Comparison of ENCODE assay signal across 26 mouse cellular contexts in the genomic region with DNA sequence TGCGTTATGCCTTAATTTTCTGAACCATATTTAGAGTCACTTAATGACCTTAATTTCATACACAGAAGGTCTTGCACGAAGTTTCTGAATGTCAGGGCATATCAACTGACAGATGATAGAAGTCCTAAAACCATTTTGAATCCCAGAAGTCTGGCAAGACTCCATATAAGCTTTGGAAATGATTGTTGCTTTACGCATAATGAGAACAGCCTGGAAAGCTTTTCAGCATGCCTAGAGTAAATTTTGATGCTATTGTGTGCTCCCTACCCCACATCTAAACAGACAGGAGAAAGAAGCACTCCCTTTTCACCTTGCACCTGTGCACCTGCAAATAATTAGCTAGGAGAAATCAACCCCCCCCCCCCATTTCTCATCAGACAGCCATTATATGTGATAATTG.
DNase-seq lines count a peak whose midpoint lies in the region; ATAC-seq lines count a peak whose summit lies in the region.
"Had no signal": no experiment of that assay in that cellular context is flagged by ENCODE, and none has a peak within 500 bp of the region (broad histone marks: within the 10 kb centered on the region; RNA-seq: fewer than 3 reads in every experiment).

No protein-coding gene starts in this region.

- no peaks in the 10 kb centered on the region for H3K4me1 ChIP-seq in forebrain, embryonic 14.5 days (ENCODE audit: control insufficient read depth, insufficient read depth, low read length)
- peaks cover 6% of the 10 kb centered on the region; the same call in 1 of the 2 replicates for H3K4me1 ChIP-seq in forebrain, embryonic 10.5 days
- H3K4me1 ChIP-seq in midbrain, embryonic 14.5 days (ENCODE audit: control insufficient read depth, insufficient read depth, low read length) = no peaks in the 10 kb centered on the region
- 0 out of 2 replicates have a peak, but pooled peaks cover 4% of the 10 kb centered on the region for H3K4me1 ChIP-seq in midbrain, embryonic 13.5 days (replicated peaks)
- H3K4me1 ChIP-seq: embryonic facial prominence, embryonic 15.5 days; forebrain, embryonic 13.5 days; hindbrain, embryonic 10.5 days; hindbrain, embryonic 13.5 days; intestine, embryonic 15.5 days had no signal

- H3K27me3 ChIP-seq in forebrain, embryonic 14.5 days (replicated peaks; ENCODE audit: control insufficient read depth, insufficient read depth, low read length) = no peaks in the 10 kb centered on the region
- H3K27me3 ChIP-seq in forebrain, embryonic 10.5 days (ENCODE audit: poor library complexity, severe bottlenecking) = no peaks in the 10 kb centered on the region
- H3K27me3 ChIP-seq in midbrain, embryonic 14.5 days (ENCODE audit: control insufficient read depth, insufficient read depth, low read length) = no peaks in the 10 kb centered on the region
- H3K27me3 ChIP-seq in midbrain, embryonic 13.5 days = no peaks in the 10 kb centered on the region
- H3K27me3 ChIP-seq: embryonic facial prominence, embryonic 15.5 days; forebrain, embryonic 13.5 days; hindbrain, embryonic 13.5 days; intestine, embryonic 15.5 days had no signal

- no peak overlapping the region for H3K4me3 ChIP-seq in forebrain, embryonic 14.5 days (ENCODE audit: low read depth, low read length)
- H3K4me3 ChIP-seq in forebrain, embryonic 10.5 days = no peak overlapping the region
- H3K4me3 ChIP-seq in midbrain, embryonic 14.5 days (replicated peaks; ENCODE audit: low read depth, low read length) = no peak overlapping the region
- no peak overlapping the region for H3K4me3 ChIP-seq in midbrain, embryonic 13.5 days (replicated peaks)
- H3K4me3 ChIP-seq: embryonic facial prominence, embryonic 15.5 days; forebrain, embryonic 13.5 days; gastrocnemius, adult 2 months; hindbrain, embryonic 10.5 days; hindbrain, embryonic 13.5 days; intestine, embryonic 15.5 days had no signal

- 57% methylated on average over 3 of the region's 3 CpGs for WGBS in forebrain, embryonic 14.5 days
- WGBS in forebrain, embryonic 10.5 days = 84% methylated on average over 3 of the region's 3 CpGs
- 68% methylated on average over 3 of the region's 3 CpGs for WGBS in midbrain, embryonic 14.5 days
- WGBS in midbrain, embryonic 13.5 days = 74% methylated on average over 3 of the region's 3 CpGs

- H3K9ac ChIP-seq in forebrain, embryonic 14.5 days (ENCODE audit: low read length) = no peak overlapping the region
- no peak overlapping the region for H3K9ac ChIP-seq in midbrain, embryonic 14.5 days (replicated peaks; ENCODE audit: low read length)
- no peak overlapping the region for H3K9ac ChIP-seq in midbrain, embryonic 13.5 days (replicated peaks)
- H3K9ac ChIP-seq: embryonic facial prominence, embryonic 15.5 days; forebrain, embryonic 13.5 days; hindbrain, embryonic 13.5 days; intestine, embryonic 15.5 days had no signal

- 0 out of 2 replicates have a peak, but pooled peaks cover 6% of the 10 kb centered on the region for H3K9me3 ChIP-seq in forebrain, embryonic 14.5 days (replicated peaks; ENCODE audit: control insufficient read depth, low read length)
- H3K9me3 ChIP-seq in forebrain, embryonic 10.5 days = no peaks in the 10 kb centered on the region
- H3K9me3 ChIP-seq in midbrain, embryonic 14.5 days (ENCODE audit: control insufficient read depth, low read length) = no peaks in the 10 kb centered on the region
- H3K9me3 ChIP-seq in midbrain, embryonic 13.5 days = no peaks in the 10 kb centered on the region
- H3K9me3 ChIP-seq: embryonic facial prominence, embryonic 15.5 days; forebrain, embryonic 13.5 days; hindbrain, embryonic 10.5 days; hindbrain, embryonic 13.5 days; intestine, embryonic 15.5 days had no signal

- H3K36me3 ChIP-seq in forebrain, embryonic 14.5 days (ENCODE audit: control insufficient read depth, insufficient read depth, low read length) = no peaks in the 10 kb centered on the region
- H3K36me3 ChIP-seq in forebrain, embryonic 10.5 days (replicated peaks) = no peaks in the 10 kb centered on the region
- H3K36me3 ChIP-seq in midbrain, embryonic 14.5 days (ENCODE audit: control insufficient read depth, insufficient read depth, low read length) = no peaks in the 10 kb centered on the region
- H3K36me3 ChIP-seq in midbrain, embryonic 13.5 days = no peaks in the 10 kb centered on the region
- H3K36me3 ChIP-seq: embryonic facial prominence, embryonic 15.5 days; hindbrain, embryonic 10.5 days; hindbrain, embryonic 13.5 days; intestine, embryonic 15.5 days had no signal

- peak; percentile 46; the same call in 1 of the 2 replicates for ATAC-seq in forebrain, embryonic 14.5 days
- ATAC-seq in midbrain, embryonic 14.5 days (ENCODE audit: low FRiP score, low TSS enrichment) = no peak
- ATAC-seq in midbrain, embryonic 13.5 days = no peak
- ATAC-seq: CD4-positive, CD25-positive, alpha-beta regulatory T cell, adult 4 months; forebrain, embryonic 13.5 days; hindbrain, embryonic 16.5 days; intestine, embryonic 15.5 days had no signal

- peak; percentile 77 for DNase-seq in forebrain, embryonic 14.5 days (ENCODE audit: low spot score)
- DNase-seq in forebrain, embryonic 10.5 days (ENCODE audit: extremely low spot score, low spot score) = no peak
- peak; percentile 16 for DNase-seq in layer of hippocampus, adult 11-12 months (ENCODE audit: low spot score)
- DNase-seq in layer of hippocampus, adult 8-10 months (ENCODE audit: low spot score in 2 of 2) = no peak
- DNase-seq in midbrain, embryonic 14.5 days = peak; percentile 9
- no peak for DNase-seq in testis, postnatal 10 days (ENCODE audit: low spot score)
- DNase-seq: adrenal gland, adult 2 months; adrenal gland, postnatal 14 days; cerebellum, adult 18-20 months; cerebellum, adult 9-11 months; cerebellum, postnatal 25 days; embryo, embryonic 11 days; gastrocnemius, adult 2 months; gastrocnemius, postnatal 14 days; heart, adult 11 months; heart, postnatal 36 days; kidney, adult 11 months had no signal

- no peak overlapping the region for H3K27ac ChIP-seq in forebrain, embryonic 14.5 days (ENCODE audit: low read depth, low read length)
- H3K27ac ChIP-seq in forebrain, embryonic 10.5 days = no peak overlapping the region
- no peak overlapping the region for H3K27ac ChIP-seq in midbrain, embryonic 14.5 days (replicated peaks; ENCODE audit: low read depth, low read length)
- H3K27ac ChIP-seq in midbrain, embryonic 13.5 days = no peak overlapping the region
- H3K27ac ChIP-seq: embryonic facial prominence, embryonic 15.5 days; forebrain, embryonic 13.5 days; gastrocnemius, adult 2 months; hindbrain, embryonic 10.5 days; hindbrain, embryonic 13.5 days; intestine, embryonic 15.5 days had no signal

- no peak overlapping the region for H3K4me2 ChIP-seq in forebrain, embryonic 14.5 days (ENCODE audit: low read length)
- no peak overlapping the region for H3K4me2 ChIP-seq in midbrain, embryonic 14.5 days (ENCODE audit: low read length)
- no peak overlapping the region for H3K4me2 ChIP-seq in midbrain, embryonic 13.5 days (replicated peaks)
- H3K4me2 ChIP-seq: embryonic facial prominence, embryonic 15.5 days; forebrain, embryonic 13.5 days; heart, embryonic 11.5 days; hindbrain, embryonic 13.5 days; intestine, embryonic 15.5 days had no signal

Comparison
In these comparisons a context has a peak if more than half of its experiments do, and no peak if none do; other contexts are left out.
1. DNase-seq: peak in forebrain, embryonic 14.5 days (single experiment), layer of hippocampus, adult 11-12 months (single experiment) and midbrain, embryonic 14.5 days (single experiment); none in forebrain, embryonic 10.5 days (single experiment), layer of hippocampus, adult 8-10 months (0 of 2) and testis, postnatal 10 days (single experiment).